Mouse (Mus musculus) embryonic fibroblast, embryonic 13.5 days (primary cell): ENCODE data around the gene Ccl27b. TPM values are rescaled to one million over a fixed set of nuclear protein-coding genes. Genes with fewer than 3 reads are reported as not detected.
"Not testable (repeated sequence)": the region's sequence is repeated elsewhere in the genome, so short reads cannot be mapped to it uniquely, and the experiment has no call there.

Experiments used
- H3K27ac ChIP-seq: 2 replicates; pipeline ENCODE4 v1.5.1; 2012; ENCODE audit warnings: low read length, control low read depth, inconsistent platforms; ENCODE audit not compliant: insufficient read depth
- H3K4me1 ChIP-seq: 2 replicates; pipeline ENCODE4 v1.6.1; 2011; ENCODE audit warnings: low read length; ENCODE audit not compliant: control insufficient read depth, insufficient read depth
- H3K4me3 ChIP-seq: 2 replicates; pipeline ENCODE4 v1.5.1; 2011; ENCODE audit warnings: mild to moderate bottlenecking, control low read depth, low read length; ENCODE audit not compliant: insufficient read depth
- polyA plus RNA-seq: library from polyadenylated mRNA; stranded (reverse); fragments of >200 nt; gene quantifications from 2 replicates; pipeline ENCODE4 v1.2.4, GENCODE M21; 2011; ENCODE audit warnings: low read depth; ENCODE audit not compliant: missing spikeins, insufficient read length

Ccl27b gene
- polyA plus RNA-seq, result not detected in 2 replicates

- not testable (repeated sequence) for H3K4me1 ChIP-seq, H3K4me3 ChIP-seq, H3K27ac ChIP-seq
These were observed at the start of gene Ccl27b for GRCm38 (mm10) chr4:42654951-42655350. Gene Ccl27b (plus strand): TSS chr4:42655251.

- H3K4me1 ChIP-seq, H3K4me3 ChIP-seq, H3K27ac ChIP-seq: not testable (repeated sequence)
These were observed 43.2 kb upstream of the Ccl27b start, which contains the start of gene Gm10591 for GRCm38 (mm10) chr4:42611895-42612294. Gene Gm10591 (plus strand): TSS chr4:42612195.

DNA sequence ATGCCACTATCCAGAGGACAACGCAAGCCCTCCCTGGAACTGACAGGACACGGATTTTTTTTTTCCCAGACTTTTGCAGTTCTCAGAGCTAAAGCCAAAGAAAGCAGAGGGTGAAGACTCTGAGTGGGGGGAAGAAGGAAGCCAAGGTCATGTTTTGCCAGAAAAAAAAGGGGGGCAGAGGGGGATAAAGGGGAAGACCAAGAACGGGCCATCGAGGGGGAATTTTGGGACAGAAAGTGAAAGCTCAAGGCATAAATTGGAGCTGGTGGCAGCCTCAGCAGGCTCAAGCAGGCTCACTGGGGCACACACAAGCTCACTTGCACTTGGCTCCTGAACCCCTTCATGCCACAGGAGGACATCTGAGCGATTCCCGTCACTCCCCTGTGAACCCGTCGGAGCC lies 25.6 kb upstream of the Ccl27b start, which contains the start of gene Gm2564:
Gene Gm2564 (plus strand): TSS at position 301 of the 400 bp plus-strand sequence.
- H3K4me3 ChIP-seq, H3K4me1 ChIP-seq, H3K27ac ChIP-seq: not testable (repeated sequence)

GRCm38 (mm10) chr4:42661793-42662192 lies 6.7 kb downstream of the Ccl27b start, which contains the start of gene Il11ra2:
Gene Il11ra2 (minus strand): TSS chr4:42661893.
- not testable (repeated sequence) for H3K27ac ChIP-seq, H3K4me3 ChIP-seq, H3K4me1 ChIP-seq

GRCm38 (mm10) chr4:42675415-42675814 lies 20.4 kb downstream of the Ccl27b start:
- H3K4me1 ChIP-seq, H3K27ac ChIP-seq, H3K4me3 ChIP-seq: not testable (repeated sequence)

DNA sequence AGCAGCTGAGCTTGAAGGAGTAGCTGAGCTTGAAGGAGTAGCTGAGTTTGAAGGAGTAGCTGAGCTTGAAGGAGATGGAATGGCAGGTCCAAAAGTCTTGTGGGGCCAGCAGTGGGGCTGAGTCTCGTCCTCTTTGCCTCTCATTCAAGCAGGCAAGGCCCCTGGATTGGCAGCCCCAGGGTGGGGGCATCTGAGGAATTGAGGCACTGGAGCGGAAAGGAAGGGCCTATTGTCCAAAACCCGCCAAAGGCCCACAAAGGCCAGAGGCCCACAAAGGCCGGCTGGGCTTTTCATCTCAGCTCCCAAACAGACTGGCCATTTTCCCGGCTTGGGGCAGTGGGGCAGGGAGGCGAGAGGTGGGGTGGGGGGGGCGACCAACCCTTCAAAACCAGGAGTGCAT lies 24.3 kb downstream of the Ccl27b start:
- not testable (repeated sequence) for H3K27ac ChIP-seq, H3K4me1 ChIP-seq, H3K4me3 ChIP-seq

GRCm38 (mm10) chr4:42680374-42681356 lies 25.6 kb downstream of the Ccl27b start:
- not testable (repeated sequence) for H3K27ac ChIP-seq, H3K4me3 ChIP-seq, H3K4me1 ChIP-seq

GRCm38 (mm10) chr4:42681473-42682182 lies 26.6 kb downstream of the Ccl27b start:
- H3K4me3 ChIP-seq, H3K27ac ChIP-seq, H3K4me1 ChIP-seq: not testable (repeated sequence)

DNA sequence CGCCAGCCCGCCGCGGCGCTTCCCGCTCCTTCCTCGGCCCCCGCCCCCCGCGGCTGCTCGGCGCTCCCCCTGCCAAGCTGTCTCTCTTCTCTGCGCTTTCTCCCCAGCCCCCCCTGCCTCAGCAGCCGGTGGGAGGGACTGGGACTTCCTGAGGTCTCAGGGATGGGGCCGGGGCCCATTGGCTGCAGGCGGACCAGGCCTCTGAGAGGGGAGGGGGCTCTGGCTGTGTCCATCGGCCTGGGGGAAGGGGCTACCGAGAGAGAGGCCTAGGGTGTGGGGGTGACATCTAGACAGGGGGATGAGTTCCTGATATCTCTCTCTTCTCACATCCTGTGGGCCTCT lies 27.1 kb downstream of the Ccl27b start:
- not testable (repeated sequence) for H3K27ac ChIP-seq, H3K4me1 ChIP-seq, H3K4me3 ChIP-seq

Other genes with a start within 250 kb of the Ccl27b start
- gene Gm21586, start 215.9 kb upstream of the Ccl27b start, polyA plus RNA-seq, result not detected in 2 replicates
- gene Gm2163, start 188.5 kb upstream of the Ccl27b start, polyA plus RNA-seq, result 0.19 TPM in 1 of 2 replicates, not detected in the other
- gene Fam205a2, start 127.1 kb upstream of the Ccl27b start, polyA plus RNA-seq, result not detected in 2 replicates
- gene Gm10591, start 43.1 kb upstream of the Ccl27b start, polyA plus RNA-seq, result not detected in 2 replicates
- gene Gm2564, start 25.5 kb upstream of the Ccl27b start, polyA plus RNA-seq, result not detected in 2 replicates
- gene Il11ra2, start 6.6 kb downstream of the Ccl27b start, polyA plus RNA-seq, result not detected in 2 replicates
- gene 4930578G10Rik, start 80.3 kb downstream of the Ccl27b start, polyA plus RNA-seq, result not detected in 2 replicates
- not detected in 2 replicates for gene Ccl19, start 101.3 kb downstream of the Ccl27b start, polyA plus RNA-seq
- gene Ccl21a, start 118.7 kb downstream of the Ccl27b start, polyA plus RNA-seq, result not detected in 2 replicates
- gene Fam205a1, start 198.6 kb downstream of the Ccl27b start, polyA plus RNA-seq, result not detected in 2 replicates
- 0.18 TPM in 1 of 2 replicates, not detected in the other for gene Gm12394, start 201.5 kb downstream of the Ccl27b start, polyA plus RNA-seq
- not detected in 2 replicates for gene Fam205c, start 219.0 kb downstream of the Ccl27b start, polyA plus RNA-seq